Mouse (Mus musculus) cerebellum, adult 2 months (tissue): ENCODE results near the gene Ciart.

Experiments
- CTCF ChIP-seq: fragments of 200-500 bp; IDR thresholded peaks from 2 replicates; pipeline ENCODE4 v1.5.1; 2011; ENCODE audit warnings: low read depth, mild to moderate bottlenecking, control low read depth, low read length, moderate library complexity, borderline replicate concordance; ENCODE audit not compliant: insufficient read depth
- POLR2A ChIP-seq: fragments of 200-500 bp; IDR thresholded peaks from 2 replicates; pipeline ENCODE4 v1.6.1; 2011; ENCODE audit warnings: low read length, control low read depth, borderline replicate concordance; ENCODE audit not compliant: insufficient read depth

DNA sequence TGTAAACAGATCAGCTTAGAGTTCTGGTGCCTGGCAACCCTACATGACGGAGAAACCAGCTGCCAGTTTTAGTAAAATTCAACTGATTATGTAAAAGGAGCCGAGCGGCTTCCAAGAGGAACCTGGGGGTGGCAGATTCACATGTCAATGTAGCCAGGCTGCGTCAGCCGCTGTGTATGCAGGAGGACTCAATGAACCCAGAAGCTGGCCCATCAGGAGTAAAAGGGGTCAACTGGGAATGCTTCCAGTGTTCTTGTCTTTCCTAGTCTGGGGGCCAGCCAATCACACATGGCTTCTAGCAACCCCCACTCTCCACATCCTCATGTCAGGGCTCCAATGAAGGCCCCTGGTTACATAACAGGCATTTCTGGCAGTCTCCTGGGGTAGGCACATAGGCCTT lies 17.0 kb downstream of the Ciart start:
- TF ChIP-seq POLR2A (no peak), CTCF (no peak)
